39 mouse cellular contexts compared by ENCODE assay signal in the genomic region with DNA sequence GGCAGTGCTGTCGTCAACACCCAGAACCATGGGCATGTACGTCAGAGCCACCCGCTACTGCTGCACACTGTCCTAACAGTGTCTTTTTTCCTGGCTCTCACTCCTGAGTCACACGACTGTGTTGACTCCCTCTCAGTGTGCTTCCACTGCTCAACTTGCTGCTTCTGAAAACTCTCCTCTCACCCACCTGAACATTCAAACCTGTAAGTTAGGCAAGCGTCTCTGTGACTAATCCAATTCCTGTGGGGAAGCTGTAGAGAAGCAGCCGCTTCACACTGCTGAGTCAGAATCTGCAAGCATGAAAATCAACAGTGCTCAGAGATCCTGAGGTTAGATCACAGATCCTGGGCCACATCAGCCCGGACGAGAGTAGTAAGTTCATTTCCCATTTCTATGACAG. TPM values are rescaled to one million over a fixed set of nuclear protein-coding genes. Genes with fewer than 3 reads are reported as not detected.
DNase-seq lines count a peak whose midpoint lies in the region; ATAC-seq and TF ChIP-seq lines count a peak whose summit lies in the region.
"Had no signal": no experiment of that assay in that cellular context is flagged by ENCODE, and none has a peak within 500 bp of the region (broad histone marks: within the 10 kb centered on the region; RNA-seq: fewer than 3 reads in every experiment).

No protein-coding gene starts in this region.

- no peak overlapping the region for H3K4me3 ChIP-seq in forebrain, embryonic 11.5 days (ENCODE audit: low read depth, low read length)
- no peak overlapping the region for H3K4me3 ChIP-seq in forebrain, postnatal 0 days (ENCODE audit: low read depth, low read length)
- no peak overlapping the region for H3K4me3 ChIP-seq in midbrain, embryonic 11.5 days (ENCODE audit: low read depth, low read length)
- no peak overlapping the region for H3K4me3 ChIP-seq in midbrain, embryonic 14.5 days (replicated peaks; ENCODE audit: low read depth, low read length)
- H3K4me3 ChIP-seq: forebrain, embryonic 13.5 days; heart, embryonic 10.5 days; hindbrain, embryonic 12.5 days; intestine, embryonic 15.5 days had no signal

- H3K27ac ChIP-seq in forebrain, embryonic 11.5 days (ENCODE audit: low read depth, low read length) = no peak overlapping the region
- no peak overlapping the region for H3K27ac ChIP-seq in forebrain, postnatal 0 days (ENCODE audit: low read depth, low read length)
- H3K27ac ChIP-seq in midbrain, embryonic 11.5 days (ENCODE audit: low read depth, low read length) = no peak overlapping the region
- H3K27ac ChIP-seq in midbrain, embryonic 14.5 days (replicated peaks; ENCODE audit: low read depth, low read length) = no peak overlapping the region
- H3K27ac ChIP-seq: forebrain, embryonic 13.5 days; heart, embryonic 10.5 days; hindbrain, embryonic 12.5 days; hindbrain, postnatal 0 days; intestine, embryonic 15.5 days; liver, embryonic 14.5 days; macrophage; stomach, postnatal 0 days had no signal

- H3K9ac ChIP-seq in forebrain, embryonic 11.5 days (ENCODE audit: low read length) = no peak overlapping the region
- no peak overlapping the region for H3K9ac ChIP-seq in forebrain, postnatal 0 days
- no peak overlapping the region for H3K9ac ChIP-seq in midbrain, embryonic 11.5 days (ENCODE audit: low read length)
- H3K9ac ChIP-seq in midbrain, embryonic 14.5 days (replicated peaks; ENCODE audit: low read length) = no peak overlapping the region
- H3K9ac ChIP-seq: forebrain, embryonic 13.5 days; hindbrain, embryonic 12.5 days; intestine, embryonic 15.5 days; liver, embryonic 14.5 days had no signal

- H3K27me3 ChIP-seq in forebrain, embryonic 11.5 days (ENCODE audit: control insufficient read depth, insufficient read depth, low read length) = no peaks in the 10 kb centered on the region
- no peaks in the 10 kb centered on the region for H3K27me3 ChIP-seq in forebrain, postnatal 0 days (ENCODE audit: insufficient read depth, low read length)
- no peaks in the 10 kb centered on the region for H3K27me3 ChIP-seq in midbrain, embryonic 11.5 days (ENCODE audit: control insufficient read depth, insufficient read depth, low read length)
- no peaks in the 10 kb centered on the region for H3K27me3 ChIP-seq in midbrain, embryonic 14.5 days (ENCODE audit: control insufficient read depth, insufficient read depth, low read length)
- H3K27me3 ChIP-seq: forebrain, embryonic 13.5 days; hindbrain, embryonic 12.5 days; intestine, embryonic 15.5 days had no signal

- peaks cover 12% of the 10 kb centered on the region; the same call in 1 of the 2 replicates for H3K36me3 ChIP-seq in forebrain, embryonic 11.5 days (ENCODE audit: control insufficient read depth, insufficient read depth, low read length)
- H3K36me3 ChIP-seq in forebrain, postnatal 0 days (ENCODE audit: insufficient read depth) = no peaks in the 10 kb centered on the region
- H3K36me3 ChIP-seq in midbrain, embryonic 11.5 days (ENCODE audit: control insufficient read depth, insufficient read depth, low read length) = peaks cover 22% of the 10 kb centered on the region
- no peaks in the 10 kb centered on the region for H3K36me3 ChIP-seq in midbrain, embryonic 14.5 days (ENCODE audit: control insufficient read depth, insufficient read depth, low read length)

- DNase-seq in forebrain, embryonic 11.5 days (ENCODE audit: low spot score) = peak; percentile 23
- no peak for DNase-seq in forebrain, postnatal 0 days
- peak; percentile 64 for DNase-seq in midbrain, embryonic 11.5 days (ENCODE audit: low spot score, missing footprints)
- DNase-seq in midbrain, embryonic 14.5 days = no peak
- peak; percentile 12 for DNase-seq in urinary bladder, postnatal 14 days (ENCODE audit: low spot score)
- DNase-seq in urinary bladder, postnatal 25 days (ENCODE audit: low spot score) = no peak
- peak; percentile 27 for DNase-seq in telencephalon, adult 2 months (ENCODE audit: low read depth, low spot score)
- no peak for DNase-seq in adrenal gland, adult 2 months
- DNase-seq: adrenal gland, postnatal 25 days; cerebellum, adult 18-20 months; cerebellum, postnatal 10 days; gastrocnemius, postnatal 14 days; heart, postnatal 36 days; kidney, adult 8-10 months; kidney, postnatal 10 days; layer of hippocampus, postnatal 36 days; liver; lung, adult 2 months; lung, postnatal 10 days; thymus, postnatal 4 days had no signal

- H3K4me2 ChIP-seq in forebrain, embryonic 11.5 days (ENCODE audit: low read depth, low read length, severe bottlenecking) = no peak overlapping the region
- no peak overlapping the region for H3K4me2 ChIP-seq in forebrain, postnatal 0 days (ENCODE audit: low read depth)
- H3K4me2 ChIP-seq in midbrain, embryonic 11.5 days = no peak overlapping the region
- H3K4me2 ChIP-seq in midbrain, embryonic 14.5 days (ENCODE audit: low read length) = no peak overlapping the region
- H3K4me2 ChIP-seq: forebrain, embryonic 13.5 days; hindbrain, embryonic 12.5 days; intestine, embryonic 15.5 days had no signal

- H3K4me1 ChIP-seq in forebrain, embryonic 11.5 days (replicated peaks; ENCODE audit: control insufficient read depth, insufficient read depth, low read length) = no peaks in the 10 kb centered on the region
- H3K4me1 ChIP-seq in forebrain, postnatal 0 days (ENCODE audit: insufficient read depth) = no peaks in the 10 kb centered on the region
- H3K4me1 ChIP-seq in midbrain, embryonic 11.5 days (ENCODE audit: control insufficient read depth, insufficient read depth, low read length) = no peaks in the 10 kb centered on the region
- H3K4me1 ChIP-seq in midbrain, embryonic 14.5 days (ENCODE audit: control insufficient read depth, insufficient read depth, low read length) = no peaks in the 10 kb centered on the region
- H3K4me1 ChIP-seq: forebrain, embryonic 13.5 days; heart, embryonic 10.5 days; hindbrain, embryonic 12.5 days; intestine, embryonic 15.5 days had no signal

- ATAC-seq in forebrain, embryonic 11.5 days (replicated peaks; ENCODE audit: low FRiP score) = no peak
- no peak for ATAC-seq in forebrain, postnatal 0 days
- no peak for ATAC-seq in midbrain, embryonic 11.5 days (ENCODE audit: low FRiP score)
- no peak for ATAC-seq in midbrain, embryonic 14.5 days (ENCODE audit: low FRiP score, low TSS enrichment)
- ATAC-seq: forebrain, embryonic 13.5 days; hindbrain, postnatal 0 days; intestine, embryonic 15.5 days; midbrain, embryonic 16.5 days had no signal

- TF ChIP-seq CTCF in forebrain, postnatal 0 days (IDR thresholded peaks at IDR 0.05; ENCODE audit: low read depth) = no peak

- 96% methylated on average over 8 of the region's 8 CpGs for WGBS in forebrain, embryonic 11.5 days
- WGBS in forebrain, postnatal 0 days = 90% methylated on average over 8 of the region's 8 CpGs
- 95% methylated on average over 8 of the region's 8 CpGs for WGBS in midbrain, embryonic 11.5 days
- 88% methylated on average over 8 of the region's 8 CpGs for WGBS in midbrain, embryonic 14.5 days

- no peaks in the 10 kb centered on the region for H3K9me3 ChIP-seq in forebrain, embryonic 11.5 days (ENCODE audit: control insufficient read depth, low read length)
- no peaks in the 10 kb centered on the region for H3K9me3 ChIP-seq in forebrain, postnatal 0 days (ENCODE audit: low read length)
- no peaks in the 10 kb centered on the region for H3K9me3 ChIP-seq in midbrain, embryonic 11.5 days (ENCODE audit: control insufficient read depth, low read length)
- no peaks in the 10 kb centered on the region for H3K9me3 ChIP-seq in midbrain, embryonic 14.5 days (ENCODE audit: control insufficient read depth, low read length)
- H3K9me3 ChIP-seq: forebrain, embryonic 13.5 days; G1E; heart, embryonic 10.5 days; hindbrain, embryonic 12.5 days; intestine, embryonic 15.5 days had no signal

RNA-seq across cellular contexts. Expression of a gene that starts 10.3 kb away (rescaled TPM):
- polyA plus RNA-seq in forebrain, embryonic 11.5 days (2014; fragmentation: Nextera tagmentation; extraction: Ambion mirVana) = 165 and 169 TPM in 2 replicates
- 4.4 and 5.5 TPM in 2 replicates for total RNA-seq in forebrain, postnatal 0 days (2014; rRNA removed)
- 12.9 and 15.2 TPM in 2 replicates for polyA plus RNA-seq in forebrain, postnatal 0 days (2015; fragmentation: Nextera tagmentation; extraction: Ambion mirVana)
- 145 and 152 TPM in 2 replicates for polyA plus RNA-seq in midbrain, embryonic 11.5 days (2014; fragmentation: Nextera tagmentation; extraction: Ambion mirVana)
- polyA plus RNA-seq in midbrain, embryonic 14.5 days (2014; fragmentation: Nextera tagmentation; extraction: Ambion mirVana) = 16.0 and 24.1 TPM in 2 replicates
- 10 to 100 TPM in 1 of 2 experiments, 1 to 10 TPM in 1; 4.4 to 12.1 TPM for total RNA-seq in adrenal gland, adult 2 months (2021)
- 0.85 TPM in 1 of 2 replicates, not detected in the other for polyA plus RNA-seq in adrenal gland, adult 2 months (2012; rRNA removed)

RNA-seq across cellular contexts. Expression of a gene that starts 10.4 kb away (rescaled TPM):
- not detected in 2 replicates for polyA plus RNA-seq in forebrain, embryonic 11.5 days (2014; fragmentation: Nextera tagmentation; extraction: Ambion mirVana)
- 0.86 TPM in 1 of 2 replicates, not detected in the other for total RNA-seq in forebrain, postnatal 0 days (2014; rRNA removed)
- polyA plus RNA-seq in forebrain, postnatal 0 days (2015; fragmentation: Nextera tagmentation; extraction: Ambion mirVana) = not detected in 2 replicates
- 0.26 TPM in 1 of 2 replicates, not detected in the other for polyA plus RNA-seq in midbrain, embryonic 11.5 days (2014; fragmentation: Nextera tagmentation; extraction: Ambion mirVana)
- polyA plus RNA-seq in midbrain, embryonic 14.5 days (2014; fragmentation: Nextera tagmentation; extraction: Ambion mirVana) = not detected in 2 replicates
- total RNA-seq in adrenal gland, adult 2 months (2021) = not detected
- polyA plus RNA-seq in adrenal gland, adult 2 months (2012; rRNA removed) = not detected in 2 replicates
- total RNA-seq: adrenal gland, postnatal 25 days; common myeloid progenitor, adult 5-6 weeks; gastrocnemius, postnatal 14 days; granulocyte monocyte progenitor cell, adult 5-6 weeks; heart, postnatal 36 days; hindbrain, postnatal 0 days; layer of hippocampus, postnatal 36 days had no signal
- polyA plus RNA-seq: embryonic facial prominence, embryonic 14.5 days; forebrain, embryonic 13.5 days; G1E; heart, embryonic 10.5 days; heart, embryonic 16.5 days; hindbrain, embryonic 12.5 days; hindbrain, postnatal 0 days; intestine, embryonic 15.5 days; large intestine, adult 2 months; limb, embryonic 11.5 days; liver, embryonic 14.5 days; lung, adult 2 months; macrophage; midbrain, embryonic 16.5 days; neural tube, embryonic 11.5 days; spleen, adult 2 months; stomach, postnatal 0 days; thymus, postnatal 0 days had no signal

RNA-seq across cellular contexts. Expression of a gene that starts 50.1 kb away (rescaled TPM):
- polyA plus RNA-seq in forebrain, embryonic 11.5 days (2014; fragmentation: Nextera tagmentation; extraction: Ambion mirVana) = 27.5 and 29.3 TPM in 2 replicates
- 64.2 and 68.4 TPM in 2 replicates for total RNA-seq in forebrain, postnatal 0 days (2014; rRNA removed)
- 16.1 and 16.9 TPM in 2 replicates for polyA plus RNA-seq in forebrain, postnatal 0 days (2015; fragmentation: Nextera tagmentation; extraction: Ambion mirVana)
- polyA plus RNA-seq in midbrain, embryonic 11.5 days (2014; fragmentation: Nextera tagmentation; extraction: Ambion mirVana) = 25.0 and 26.1 TPM in 2 replicates
- 51.8 and 76.3 TPM in 2 replicates for polyA plus RNA-seq in midbrain, embryonic 14.5 days (2014; fragmentation: Nextera tagmentation; extraction: Ambion mirVana)
- total RNA-seq in adrenal gland, adult 2 months (2021) = 100 to 1,000 TPM; 161 to 170 TPM
- 56.8 and 70.6 TPM in 2 replicates for polyA plus RNA-seq in adrenal gland, adult 2 months (2012; rRNA removed)

Comparison
In these comparisons a context has a peak if more than half of its experiments do, and no peak if none do; other contexts are left out.
1. DNase-seq: peak in forebrain, embryonic 11.5 days (single experiment), midbrain, embryonic 11.5 days (single experiment), urinary bladder, postnatal 14 days (single experiment) and telencephalon, adult 2 months (single experiment); none in forebrain, postnatal 0 days (single experiment), midbrain, embryonic 14.5 days (single experiment), urinary bladder, postnatal 25 days (single experiment) and adrenal gland, adult 2 months (single experiment).